20 mouse cellular contexts compared by ENCODE assay signal in genomic region chr17:66697650-66698049, GRCm38 (mm10).
DNase-seq lines count a peak whose midpoint lies in the region; ATAC-seq and TF ChIP-seq lines count a peak whose summit lies in the region.
"Had no signal": no experiment of that assay in that cellular context is flagged by ENCODE, and none has a peak within 500 bp of the region (broad histone marks: within the 10 kb centered on the region; RNA-seq: fewer than 3 reads in every experiment).

No protein-coding gene starts in this region.

- 81% methylated on average over 12 of the region's 12 CpGs for WGBS in forebrain, embryonic 14.5 days
- 67% methylated on average over 12 of the region's 12 CpGs for WGBS in forebrain, postnatal 0 days
- 77% methylated on average over 12 of the region's 12 CpGs for WGBS in kidney, embryonic 16.5 days
- 92% methylated on average over 12 of the region's 12 CpGs for WGBS in midbrain, embryonic 11.5 days
- 80% methylated on average over 12 of the region's 12 CpGs for WGBS in midbrain, embryonic 16.5 days
- 65% methylated on average over 12 of the region's 12 CpGs for WGBS in limb, embryonic 15.5 days

- H3K9ac ChIP-seq in forebrain, embryonic 14.5 days (ENCODE audit: low read length) = peak overlapping the region; percentile 26; the same call in 1 of the 2 replicates
- no peak overlapping the region for H3K9ac ChIP-seq in forebrain, postnatal 0 days
- H3K9ac ChIP-seq in kidney, embryonic 16.5 days (replicated peaks; ENCODE audit: low read length) = no peak overlapping the region
- H3K9ac ChIP-seq in midbrain, embryonic 11.5 days (ENCODE audit: low read length) = no peak overlapping the region
- H3K9ac ChIP-seq in midbrain, embryonic 16.5 days (ENCODE audit: low read depth, low read length) = no peak overlapping the region
- no peak overlapping the region for H3K9ac ChIP-seq in limb, embryonic 15.5 days
- H3K9ac ChIP-seq: heart, embryonic 15.5 days; liver, embryonic 15.5 days had no signal

- no peak for ATAC-seq in forebrain, embryonic 14.5 days
- ATAC-seq in forebrain, postnatal 0 days = no peak
- ATAC-seq in kidney, embryonic 16.5 days (ENCODE audit: low FRiP score, low TSS enrichment) = no peak
- ATAC-seq in midbrain, embryonic 11.5 days (ENCODE audit: low FRiP score) = no peak
- ATAC-seq in midbrain, embryonic 16.5 days = no peak
- ATAC-seq in limb, embryonic 15.5 days (ENCODE audit: insufficient number of reproducible peaks, low FRiP score, low TSS enrichment, low read depth) = no peak
- ATAC-seq: activated CD4-positive, CD25-positive, alpha-beta regulatory T cell, adult 4 months had no signal

- no peak overlapping the region for H3K4me3 ChIP-seq in forebrain, embryonic 14.5 days (ENCODE audit: low read depth, low read length)
- no peak overlapping the region for H3K4me3 ChIP-seq in forebrain, postnatal 0 days (ENCODE audit: low read depth, low read length)
- H3K4me3 ChIP-seq in kidney, embryonic 16.5 days (ENCODE audit: low read length) = no peak overlapping the region
- no peak overlapping the region for H3K4me3 ChIP-seq in midbrain, embryonic 11.5 days (ENCODE audit: low read depth, low read length)
- no peak overlapping the region for H3K4me3 ChIP-seq in midbrain, embryonic 16.5 days (ENCODE audit: low read depth, low read length)
- H3K4me3 ChIP-seq in limb, embryonic 15.5 days = no peak overlapping the region
- H3K4me3 ChIP-seq: heart, embryonic 15.5 days; left cerebral cortex, adult 2 months; liver, embryonic 15.5 days had no signal

- H3K27ac ChIP-seq in forebrain, embryonic 14.5 days (ENCODE audit: low read depth, low read length) = no peak overlapping the region
- H3K27ac ChIP-seq in forebrain, postnatal 0 days (ENCODE audit: low read depth, low read length) = no peak overlapping the region
- peak overlapping the region; percentile 86 for H3K27ac ChIP-seq in kidney, embryonic 16.5 days (ENCODE audit: low read length)
- no peak overlapping the region for H3K27ac ChIP-seq in midbrain, embryonic 11.5 days (ENCODE audit: low read depth, low read length)
- no peak overlapping the region for H3K27ac ChIP-seq in midbrain, embryonic 16.5 days (ENCODE audit: low read length)
- peak overlapping the region; percentile 59; the same call in 1 of the 2 replicates for H3K27ac ChIP-seq in limb, embryonic 15.5 days
- H3K27ac ChIP-seq: heart, embryonic 15.5 days; left cerebral cortex, adult 2 months; liver, embryonic 15.5 days; stomach, postnatal 0 days had no signal

- H3K4me1 ChIP-seq in forebrain, embryonic 14.5 days (ENCODE audit: control insufficient read depth, insufficient read depth, low read length) = peaks cover 22% of the 10 kb centered on the region
- peaks cover 4% of the 10 kb centered on the region; the same call in 1 of the 2 replicates for H3K4me1 ChIP-seq in forebrain, postnatal 0 days (ENCODE audit: insufficient read depth)
- peaks cover 51% of the 10 kb centered on the region for H3K4me1 ChIP-seq in kidney, embryonic 16.5 days (ENCODE audit: insufficient read depth, low read length)
- H3K4me1 ChIP-seq in midbrain, embryonic 11.5 days (ENCODE audit: control insufficient read depth, insufficient read depth, low read length) = peaks cover 11% of the 10 kb centered on the region
- peaks cover 16% of the 10 kb centered on the region for H3K4me1 ChIP-seq in midbrain, embryonic 16.5 days (ENCODE audit: control insufficient read depth, insufficient read depth, low read length)
- peaks cover 34% of the 10 kb centered on the region for H3K4me1 ChIP-seq in limb, embryonic 15.5 days
- H3K4me1 ChIP-seq: liver, embryonic 15.5 days had no signal

- peak; percentile 32 for DNase-seq in forebrain, embryonic 14.5 days (ENCODE audit: low spot score)
- no peak for DNase-seq in forebrain, postnatal 0 days
- DNase-seq in kidney, postnatal 36 days = no peak
- DNase-seq in midbrain, embryonic 11.5 days (ENCODE audit: low spot score, missing footprints) = peak; percentile 39
- DNase-seq in adrenal gland, adult (ENCODE audit: inconsistent age in 2 of 2, low spot score in 1 of 2) = no peak
- DNase-seq: adrenal gland, postnatal 14 days; cerebellum, adult 11 months; cerebellum, postnatal 14 days; gastrocnemius, postnatal 25 days; kidney, postnatal 10 days; left cerebral cortex, postnatal 4 days had no signal

- no peaks in the 10 kb centered on the region for H3K9me3 ChIP-seq in forebrain, embryonic 14.5 days (replicated peaks; ENCODE audit: control insufficient read depth, low read length)
- H3K9me3 ChIP-seq in forebrain, postnatal 0 days (ENCODE audit: low read length) = no peaks in the 10 kb centered on the region
- H3K9me3 ChIP-seq in kidney, embryonic 16.5 days (ENCODE audit: low read length) = no peaks in the 10 kb centered on the region
- H3K9me3 ChIP-seq in midbrain, embryonic 11.5 days (ENCODE audit: control insufficient read depth, low read length) = no peaks in the 10 kb centered on the region
- H3K9me3 ChIP-seq in midbrain, embryonic 16.5 days (replicated peaks; ENCODE audit: control insufficient read depth, low read length, poor library complexity, severe bottlenecking) = no peaks in the 10 kb centered on the region
- H3K9me3 ChIP-seq in limb, embryonic 15.5 days = no peaks in the 10 kb centered on the region
- H3K9me3 ChIP-seq: heart, embryonic 15.5 days; liver, embryonic 15.5 days had no signal

- H3K4me2 ChIP-seq in forebrain, embryonic 14.5 days (ENCODE audit: low read length) = no peak overlapping the region
- no peak overlapping the region for H3K4me2 ChIP-seq in forebrain, postnatal 0 days (ENCODE audit: low read depth)
- H3K4me2 ChIP-seq in kidney, embryonic 16.5 days (replicated peaks; ENCODE audit: low read depth, low read length) = no peak overlapping the region
- H3K4me2 ChIP-seq in midbrain, embryonic 11.5 days = no peak overlapping the region
- H3K4me2 ChIP-seq in midbrain, embryonic 16.5 days (ENCODE audit: low read length) = no peak overlapping the region
- H3K4me2 ChIP-seq in limb, embryonic 15.5 days = no peak overlapping the region
- H3K4me2 ChIP-seq: heart, embryonic 15.5 days; liver, embryonic 15.5 days had no signal

- no peaks in the 10 kb centered on the region for H3K36me3 ChIP-seq in forebrain, embryonic 14.5 days (ENCODE audit: control insufficient read depth, insufficient read depth, low read length)
- H3K36me3 ChIP-seq in forebrain, postnatal 0 days (ENCODE audit: insufficient read depth) = 0 out of 2 replicates have a peak, but pooled peaks cover 3% of the 10 kb centered on the region
- H3K36me3 ChIP-seq in kidney, embryonic 16.5 days (ENCODE audit: insufficient read depth, low read length) = no peaks in the 10 kb centered on the region; the same call in 1 of the 2 replicates
- no peaks in the 10 kb centered on the region for H3K36me3 ChIP-seq in midbrain, embryonic 11.5 days (ENCODE audit: control insufficient read depth, insufficient read depth, low read length)
- no peaks in the 10 kb centered on the region for H3K36me3 ChIP-seq in midbrain, embryonic 16.5 days (ENCODE audit: control insufficient read depth, insufficient read depth, low read length)
- H3K36me3 ChIP-seq in limb, embryonic 15.5 days = no peaks in the 10 kb centered on the region
- H3K36me3 ChIP-seq: G1E; heart, embryonic 15.5 days; liver, embryonic 15.5 days had no signal

- H3K27me3 ChIP-seq in forebrain, embryonic 14.5 days (replicated peaks; ENCODE audit: control insufficient read depth, insufficient read depth, low read length) = no peaks in the 10 kb centered on the region
- peaks cover 4% of the 10 kb centered on the region; the same call in 1 of the 2 replicates for H3K27me3 ChIP-seq in forebrain, postnatal 0 days (ENCODE audit: insufficient read depth, low read length)
- H3K27me3 ChIP-seq in kidney, embryonic 16.5 days (ENCODE audit: insufficient read depth, low read length) = no peaks in the 10 kb centered on the region
- no peaks in the 10 kb centered on the region; the same call in 1 of the 2 replicates for H3K27me3 ChIP-seq in midbrain, embryonic 11.5 days (ENCODE audit: control insufficient read depth, insufficient read depth, low read length)
- no peaks in the 10 kb centered on the region for H3K27me3 ChIP-seq in midbrain, embryonic 16.5 days (ENCODE audit: control insufficient read depth, insufficient read depth, low read depth, low read length)
- H3K27me3 ChIP-seq in limb, embryonic 15.5 days = no peaks in the 10 kb centered on the region
- H3K27me3 ChIP-seq: heart, embryonic 15.5 days; liver, embryonic 15.5 days had no signal

- TF ChIP-seq CTCF in forebrain, postnatal 0 days (IDR thresholded peaks at IDR 0.05; ENCODE audit: low read depth) = no peak

Comparison
In these comparisons a context has a peak if more than half of its experiments do, and no peak if none do; other contexts are left out.
1. DNase-seq: peak in forebrain, embryonic 14.5 days (single experiment) and midbrain, embryonic 11.5 days (single experiment); none in forebrain, postnatal 0 days (single experiment), kidney, postnatal 36 days (0 of 2) and adrenal gland, adult (0 of 2).
2. H3K27ac ChIP-seq: peak in kidney, embryonic 16.5 days (single experiment) and limb, embryonic 15.5 days (single experiment); none in forebrain, embryonic 14.5 days (single experiment), forebrain, postnatal 0 days (single experiment), midbrain, embryonic 11.5 days (single experiment) and midbrain, embryonic 16.5 days (single experiment).